Mouse (Mus musculus) retina, postnatal 1 day (tissue): Measurements from ENCODE around the gene Pde6h.
"Not testable (repeated sequence)": the region's sequence is repeated elsewhere in the genome, so short reads cannot be mapped to it uniquely, and the experiment has no call there.

Source experiments
- DNase-seq: peaks from one replicate; pipeline ENCODE4 v3.0.0-alpha.2; 2012

The Pde6h gene

GRCm38 (mm10) chr6:136942280-136942679 lies 18.6 kb downstream of the Pde6h start:
- DNase-seq, result no peak

DNA sequence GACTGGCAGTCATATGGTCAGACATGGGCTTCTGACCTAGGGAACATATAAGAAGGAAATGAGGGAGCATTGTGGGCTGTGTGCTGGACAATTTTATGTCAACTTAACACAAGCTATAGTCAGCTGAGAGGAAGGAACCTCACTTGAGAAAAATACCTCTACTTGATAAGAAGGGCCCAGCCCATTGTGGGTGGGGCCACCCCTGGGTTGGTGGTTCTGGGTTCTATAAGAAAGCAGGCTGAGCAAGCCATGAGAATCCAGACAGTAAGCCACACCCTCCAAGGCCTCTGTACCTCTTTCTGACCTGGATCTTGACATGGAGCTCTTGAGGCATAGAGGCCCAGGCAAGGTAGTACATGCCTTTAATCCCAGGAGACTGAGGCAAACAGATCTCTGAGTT lies 19.8 kb downstream of the Pde6h start:
- no peak for DNase-seq

DNA sequence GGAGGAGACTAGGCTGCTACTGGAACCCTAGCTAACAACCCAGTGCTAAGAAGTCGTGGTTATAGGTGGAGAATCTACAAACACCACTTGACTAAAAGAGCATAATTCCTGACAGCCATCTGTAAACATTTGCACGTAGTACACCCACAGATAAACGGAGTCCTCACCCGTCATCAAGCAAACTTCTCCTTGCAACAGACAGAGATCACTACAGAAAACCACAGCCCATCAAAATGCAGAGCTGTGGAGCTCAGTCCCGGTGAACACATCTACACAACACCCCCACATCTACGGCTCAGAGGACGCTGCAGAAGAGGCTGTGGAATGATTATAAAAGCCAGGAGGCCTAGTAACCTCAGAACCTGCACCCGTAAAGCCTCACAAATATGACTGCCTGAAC lies 20.9 kb downstream of the Pde6h start:
- DNase-seq, result no peak

- DNase-seq, result no peak
Observed at GRCm38 (mm10) chr6:136946241-136946640, 22.6 kb downstream of the Pde6h start.

DNA sequence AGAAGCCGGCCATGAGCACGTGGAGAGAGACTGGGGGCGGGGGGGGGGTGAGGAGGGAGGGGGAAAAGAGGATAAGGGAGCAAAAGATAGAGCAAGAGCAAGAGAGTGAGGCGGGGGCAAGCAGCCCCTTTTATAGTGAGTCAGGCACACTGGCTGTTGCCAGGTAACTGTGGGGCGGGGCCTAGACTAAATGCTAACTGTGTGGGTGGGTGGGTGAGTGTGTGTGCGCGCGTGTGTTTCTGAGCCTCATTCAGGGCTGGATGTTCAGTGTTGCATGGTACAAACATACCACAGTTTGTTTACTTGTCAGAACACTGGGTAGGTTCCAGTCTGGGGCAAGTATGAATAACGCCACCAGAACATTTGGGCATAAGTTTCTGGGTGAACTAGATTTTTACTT lies 23.3 kb downstream of the Pde6h start:
- peak; percentile 28 for DNase-seq

- no peak for DNase-seq
Observed at GRCm38 (mm10) chr6:136947716-136948115, 24.1 kb downstream of the Pde6h start.

DNA sequence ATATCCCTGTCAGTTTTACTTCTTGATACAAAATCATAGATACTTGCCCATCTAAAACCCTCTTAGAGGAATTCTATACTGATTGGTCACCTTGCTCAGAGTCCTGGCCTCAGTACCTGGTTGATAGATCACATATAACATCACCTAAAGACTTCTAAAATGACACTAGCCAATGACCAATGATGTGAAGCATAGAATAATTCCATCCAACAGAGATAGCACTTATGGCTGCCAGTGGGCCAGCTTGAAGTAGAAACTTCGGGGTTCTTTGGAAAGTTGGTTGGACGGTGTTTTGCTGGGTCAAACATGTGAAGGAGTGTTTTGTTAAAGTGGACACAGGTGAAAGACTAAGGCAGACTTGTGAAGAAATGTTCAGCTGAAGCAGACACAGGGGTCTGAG lies 26.5 kb downstream of the Pde6h start:
- DNase-seq, result no peak

GRCm38 (mm10) chr6:136952930-136953329 lies 29.3 kb downstream of the Pde6h start:
- DNase-seq, result no peak

DNA sequence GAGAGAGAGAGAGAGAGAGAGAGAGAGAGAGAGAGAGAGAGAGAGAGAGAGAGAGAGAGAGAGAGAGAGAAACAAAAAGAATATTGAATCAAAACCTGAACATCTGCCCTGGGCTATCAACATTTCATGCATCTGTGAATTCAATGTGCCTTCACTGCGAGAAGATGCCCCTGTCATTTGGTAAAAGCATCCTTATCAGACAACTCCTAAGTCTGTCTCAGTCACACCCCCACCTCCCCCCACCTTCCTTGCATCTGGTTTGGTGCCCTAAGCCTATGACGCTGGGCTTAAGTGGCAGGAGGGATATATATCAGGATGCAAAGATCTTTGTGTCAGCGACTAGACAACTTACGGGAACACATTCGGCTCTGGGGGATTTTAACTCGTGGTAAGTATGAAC lies 30.6 kb downstream of the Pde6h start:
- DNase-seq, result peak; percentile 34

- no peak for DNase-seq
Observed at GRCm38 (mm10) chr6:136954715-136955114, 31.1 kb downstream of the Pde6h start.

DNA sequence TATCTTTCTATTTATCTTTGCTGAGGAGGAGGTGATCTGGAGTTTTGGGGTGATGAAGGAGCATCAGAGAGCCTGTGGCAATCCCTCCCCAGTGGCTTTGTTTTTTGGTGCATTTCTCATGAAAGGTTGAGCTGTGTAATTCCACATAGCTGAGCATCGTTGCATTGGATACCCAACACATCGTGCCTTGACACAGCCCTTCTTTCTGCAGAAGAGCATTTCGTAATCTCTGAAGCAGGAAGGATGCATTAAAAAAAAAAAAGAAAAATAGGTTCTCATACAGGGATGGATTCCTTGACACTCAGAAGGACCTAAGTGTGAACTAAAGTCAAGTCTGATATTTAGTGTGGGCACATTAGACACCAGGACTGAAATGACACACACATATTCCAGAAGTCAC lies 31.6 kb downstream of the Pde6h start:
- no peak for DNase-seq

- DNase-seq, result no peak
Observed at GRCm38 (mm10) chr6:136957062-136957461, 33.4 kb downstream of the Pde6h start.

DNA sequence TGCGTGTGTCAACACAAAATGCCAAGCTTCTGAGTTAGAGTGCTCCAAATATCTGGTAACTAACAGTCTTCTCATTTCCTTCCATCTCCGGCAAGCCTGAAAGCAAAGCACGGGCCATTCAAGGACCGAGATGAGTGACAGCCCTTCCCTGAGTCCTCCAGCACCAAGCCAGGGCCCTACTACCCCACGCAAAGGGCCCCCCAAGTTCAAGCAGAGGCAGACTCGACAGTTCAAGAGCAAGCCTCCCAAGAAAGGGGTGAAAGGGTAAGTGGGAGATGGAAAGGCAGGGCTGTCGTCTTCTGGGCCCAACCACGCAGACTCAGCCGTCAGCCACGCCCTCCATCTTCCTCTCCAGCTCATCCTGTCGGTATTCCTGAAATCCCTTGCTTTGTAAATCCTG lies 35.5 kb downstream of the Pde6h start:
- DNase-seq, result no peak

- DNase-seq, result no peak
Observed at GRCm38 (mm10) chr6:136962957-136963356, 39.3 kb downstream of the Pde6h start.

- DNase-seq, result no peak
Observed at GRCm38 (mm10) chr6:136964609-136965510, 41.2 kb downstream of the Pde6h start.

DNA sequence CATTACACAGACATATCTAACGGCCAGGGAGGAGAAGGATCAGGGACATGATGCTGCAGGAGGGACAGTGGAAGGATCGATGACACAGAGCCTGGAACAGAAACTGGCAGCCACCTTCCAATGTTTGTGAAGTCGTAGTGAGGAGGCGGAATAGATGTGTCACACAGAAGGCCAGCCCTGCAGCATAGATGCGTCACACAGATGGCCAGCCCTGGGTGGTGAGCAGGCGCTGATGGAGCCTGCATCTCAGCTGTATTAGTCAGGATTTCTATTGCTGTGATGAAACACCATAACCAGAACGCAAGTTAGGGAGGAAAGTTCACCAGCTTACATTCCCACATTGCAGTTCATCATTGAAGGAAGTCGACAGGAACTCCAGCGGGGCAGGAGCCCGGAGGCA lies 42.3 kb downstream of the Pde6h start:
- DNase-seq, result no peak

DNA sequence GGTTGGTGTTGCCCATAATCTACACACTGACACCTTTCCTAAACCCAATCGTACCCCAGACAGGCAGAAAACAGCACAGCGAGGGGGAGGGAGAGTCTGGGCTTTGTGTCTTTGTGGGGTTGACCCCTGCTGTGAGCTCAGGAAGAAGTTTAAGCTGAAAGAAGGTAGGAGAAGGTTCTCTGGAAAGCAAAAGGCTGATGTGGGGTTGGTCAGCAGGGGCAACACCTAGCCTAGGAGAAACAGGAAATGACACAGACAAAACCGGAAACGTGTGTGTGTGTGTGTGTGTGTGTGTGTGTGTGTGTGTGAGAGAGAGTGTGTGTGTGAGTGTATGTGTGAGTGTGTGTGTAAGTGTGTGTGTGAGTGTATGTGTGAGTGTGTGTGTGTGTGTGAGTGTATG lies 43.8 kb downstream of the Pde6h start:
- no peak for DNase-seq

- not testable (repeated sequence) for DNase-seq
Observed at GRCm38 (mm10) chr6:136968877-136969276, 45.2 kb downstream of the Pde6h start.

DNA sequence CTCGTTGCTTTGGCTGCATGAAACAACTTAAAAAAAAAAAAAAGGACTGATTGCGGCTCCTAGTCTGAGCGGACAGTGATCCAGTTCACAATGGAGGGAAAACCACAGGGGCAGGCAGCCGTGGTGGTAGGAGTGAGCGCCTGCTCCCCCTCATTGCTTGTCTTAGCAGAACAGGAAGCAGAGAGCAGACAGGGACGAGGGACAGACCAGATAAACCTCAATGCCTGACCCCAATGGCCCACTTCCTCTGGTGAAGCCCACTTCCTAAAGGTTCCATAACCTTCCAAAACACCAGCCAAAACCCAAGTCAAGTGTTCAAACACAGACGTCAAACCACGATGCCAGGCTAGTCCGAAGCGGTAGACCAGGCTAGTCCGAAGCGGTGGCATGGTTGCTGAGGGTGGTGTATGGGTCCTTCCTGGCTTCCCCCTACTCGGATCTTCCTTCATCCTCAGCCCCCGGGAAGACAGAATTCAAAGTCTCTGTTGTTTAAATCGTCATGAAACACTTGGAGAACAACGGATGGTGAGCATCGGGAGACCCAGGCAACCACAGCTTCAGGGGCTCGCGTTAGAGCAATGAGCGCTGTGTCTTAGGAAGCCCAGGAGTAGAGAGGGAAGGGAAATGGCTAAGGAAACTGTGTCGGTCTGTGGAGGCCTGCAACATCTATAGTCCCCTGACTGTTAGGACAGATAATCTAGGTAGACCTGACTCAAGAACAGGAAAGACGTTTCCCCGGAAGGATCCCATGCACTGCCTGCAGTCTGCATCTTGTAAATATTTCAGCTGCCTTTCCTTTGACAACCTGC lies 55.8 kb downstream of the Pde6h start:
- no peak for DNase-seq

DNA sequence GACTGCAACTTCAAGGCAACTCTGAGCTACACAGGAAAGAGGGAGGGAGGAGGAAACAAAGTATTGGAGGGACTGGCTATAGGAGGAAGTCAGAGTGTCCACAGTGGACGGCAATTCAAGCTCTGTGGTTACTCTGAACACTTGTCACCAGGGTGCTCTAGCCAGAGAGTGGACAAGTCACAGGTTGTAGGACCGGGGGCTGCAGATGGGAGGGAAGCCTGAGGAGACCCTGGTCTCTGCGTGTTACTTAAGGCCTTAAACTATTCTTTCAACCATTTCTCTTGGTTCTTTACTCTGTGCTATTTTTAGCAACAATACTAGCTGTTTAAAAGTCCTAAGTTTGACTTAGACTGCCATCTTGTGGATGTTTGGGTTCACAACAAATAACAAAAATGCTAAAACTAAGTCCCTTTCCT lies 56.7 kb downstream of the Pde6h start:
- DNase-seq, result peak; percentile 66

DNA sequence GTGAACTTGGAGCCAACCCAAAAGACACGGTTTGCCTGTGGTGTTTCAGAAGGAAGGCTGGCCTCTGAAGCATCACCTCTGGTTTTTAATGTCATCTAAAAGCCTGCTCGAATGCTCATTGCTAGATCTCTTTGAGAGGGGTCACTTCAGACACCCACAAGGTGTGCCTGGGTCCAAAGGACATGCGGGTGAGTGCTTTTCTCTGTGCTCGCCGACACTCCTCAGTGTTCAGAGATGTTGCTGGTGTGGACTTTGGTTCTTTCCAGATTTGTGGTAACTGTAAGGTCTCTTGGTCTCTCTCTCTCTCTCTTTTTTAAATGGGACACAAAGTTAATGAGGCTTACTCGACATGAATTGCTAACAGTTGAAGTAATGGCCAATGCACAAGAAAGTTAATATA lies 58.9 kb downstream of the Pde6h start:
- no peak for DNase-seq

DNA sequence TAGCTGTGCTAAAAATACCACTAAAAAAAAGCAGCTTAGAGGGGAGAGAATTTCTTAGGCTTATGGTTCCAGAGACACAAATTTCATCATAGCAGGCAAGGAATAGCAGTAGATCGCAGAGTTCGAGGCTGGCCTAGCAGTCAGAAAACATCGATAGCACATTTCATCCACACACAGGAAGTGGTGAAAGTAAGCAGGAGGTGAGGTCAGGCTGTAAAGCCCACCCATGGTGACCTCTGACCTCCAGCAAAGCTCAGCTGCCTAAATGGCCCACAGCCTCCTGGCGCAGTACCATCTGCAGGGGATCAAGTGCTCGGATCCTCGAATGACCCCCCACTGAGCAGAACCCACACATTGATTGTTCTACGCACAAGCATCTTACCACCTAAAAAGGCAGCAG lies 59.6 kb downstream of the Pde6h start:
- DNase-seq, result peak; percentile 25

DNA sequence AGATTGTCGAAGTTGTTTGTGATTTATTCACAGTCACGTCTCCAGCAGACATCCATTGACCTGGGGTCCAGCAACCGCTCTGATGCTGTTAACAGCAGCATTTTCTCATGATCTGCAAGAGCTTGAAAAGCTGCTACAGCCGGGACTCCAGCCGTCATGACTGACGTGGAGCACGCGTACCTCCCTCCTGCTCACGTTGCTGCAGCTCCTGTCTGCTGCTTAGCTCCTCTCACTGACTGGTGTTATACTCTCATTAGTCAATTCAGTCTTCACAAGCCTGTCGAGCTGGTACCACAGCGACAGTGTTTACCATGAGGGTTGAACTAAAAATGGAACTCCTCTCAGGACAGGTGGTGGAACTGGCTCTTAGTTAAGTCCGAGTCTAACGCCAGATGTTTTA lies 62.4 kb downstream of the Pde6h start:
- DNase-seq, result no peak

GRCm38 (mm10) chr6:136986718-136987117 lies 63.1 kb downstream of the Pde6h start:
- DNase-seq, result peak; percentile 70
